Mouse (Mus musculus): ENCODE data around the gene Pdxdc1.
"Not testable (repeated sequence)": the region's sequence is repeated elsewhere in the genome, so short reads cannot be mapped to it uniquely, and the experiment has no call there.

Pdxdc1 gene

DNA sequence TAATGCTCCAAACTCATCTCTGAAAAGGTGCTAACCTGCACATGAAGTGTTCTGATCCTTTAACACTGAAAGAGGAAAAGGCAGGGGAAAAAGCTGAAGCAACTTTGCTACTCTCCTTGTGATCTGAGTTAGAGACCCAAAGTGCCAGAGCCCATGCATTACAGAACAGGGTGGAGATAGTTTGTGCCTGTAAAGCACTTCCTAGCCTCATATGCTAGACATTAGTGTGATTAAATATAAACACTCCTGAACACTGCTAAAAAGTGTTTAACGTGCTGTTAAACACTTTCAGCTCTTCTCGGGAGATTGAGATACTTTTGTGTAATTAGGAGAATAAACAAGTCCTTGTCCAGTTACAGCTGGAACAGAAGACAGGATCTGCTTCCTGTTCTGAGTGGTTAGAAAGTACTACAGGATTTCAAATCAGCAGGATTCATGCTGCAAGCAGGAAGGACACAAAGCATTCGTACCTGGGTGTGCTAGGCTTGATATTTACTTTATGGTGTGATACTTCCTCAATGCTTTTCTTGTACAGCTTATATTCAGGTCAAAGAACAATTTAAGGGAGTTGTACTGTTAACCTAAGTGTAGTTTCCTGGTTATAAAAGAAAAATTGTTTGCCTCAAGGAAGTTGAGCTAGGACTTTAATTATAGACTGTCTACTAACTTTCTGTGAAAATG, 19.7 kb downstream of the Pdxdc1 start:
- DNase-seq (ENCODE audit: low spot score in 2 of 2), result no peak

GRCm38 (mm10) chr16:13875483-13875882, 27.4 kb downstream of the Pdxdc1 start:
- DNase-seq (ENCODE audit: low spot score in 2 of 2), result no peak

DNA sequence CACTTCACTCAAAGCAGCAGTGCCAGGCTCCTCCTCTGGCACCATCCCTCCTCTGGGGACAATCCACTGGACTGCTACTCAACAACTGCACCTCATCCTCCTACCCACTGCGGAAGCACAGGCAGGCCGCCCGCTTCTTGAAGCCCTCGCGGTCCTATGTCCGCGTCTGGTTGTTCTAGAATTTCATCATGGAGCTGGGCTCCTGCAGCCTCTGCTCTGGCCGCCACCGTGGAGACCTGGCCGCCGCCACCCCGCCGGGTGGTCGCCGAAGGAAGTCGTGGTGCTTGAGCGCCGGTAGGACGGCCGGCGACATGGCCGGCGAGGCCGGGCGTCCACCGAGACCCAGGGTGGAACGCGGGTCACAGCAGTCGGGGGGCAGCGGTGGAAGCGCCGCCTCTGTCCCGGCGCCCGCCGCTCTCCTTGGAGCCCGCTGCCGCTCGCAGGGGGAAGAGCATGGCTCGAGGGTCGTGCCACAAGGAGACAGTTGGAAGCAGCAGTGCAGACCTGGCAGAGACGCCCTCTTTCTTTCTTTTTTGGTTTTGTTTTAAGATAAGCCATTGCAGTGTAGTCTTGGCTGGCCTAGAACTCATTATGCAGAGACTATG, 34.9 kb downstream of the Pdxdc1 start:
- no peak for DNase-seq (ENCODE audit: low spot score in 2 of 2)

GRCm38 (mm10) chr16:13867406-13867805, 35.5 kb downstream of the Pdxdc1 start:
- DNase-seq (ENCODE audit: low spot score in 2 of 2), result not testable (repeated sequence)

DNA sequence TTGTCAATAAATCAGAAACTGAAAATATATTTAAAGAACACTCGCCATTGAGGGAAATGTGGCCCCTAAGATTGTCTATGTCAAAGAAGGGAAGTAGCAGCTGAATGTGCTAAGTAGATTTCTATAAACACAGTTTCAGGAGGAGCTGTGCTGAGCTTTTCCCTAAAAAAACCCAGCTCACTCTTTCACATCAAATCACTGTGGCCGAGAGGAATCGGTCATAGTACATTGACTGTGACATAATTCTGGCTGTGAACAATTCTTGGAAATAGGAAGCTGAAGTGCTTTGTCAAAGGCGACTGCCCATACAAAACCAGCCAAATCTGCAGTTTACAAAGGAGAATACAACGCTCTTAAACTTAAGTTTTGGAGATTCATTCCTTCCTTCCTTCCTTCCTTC, 36.3 kb downstream of the Pdxdc1 start:
- no peak for DNase-seq (ENCODE audit: low spot score in 2 of 2)

- DNase-seq (ENCODE audit: low spot score in 2 of 2), result no peak
These were observed 36.9 kb downstream of the Pdxdc1 start for GRCm38 (mm10) chr16:13866076-13866475.

GRCm38 (mm10) chr16:13853886-13854285, 49.0 kb downstream of the Pdxdc1 start:
- DNase-seq (ENCODE audit: low spot score in 2 of 2), result no peak

- no peak for DNase-seq (ENCODE audit: low spot score in 2 of 2)
These were observed 51.5 kb downstream of the Pdxdc1 start for GRCm38 (mm10) chr16:13851446-13851845.

GRCm38 (mm10) chr16:13848310-13848709, 54.6 kb downstream of the Pdxdc1 start:
- DNase-seq (ENCODE audit: low spot score in 2 of 2), result no peak

DNA sequence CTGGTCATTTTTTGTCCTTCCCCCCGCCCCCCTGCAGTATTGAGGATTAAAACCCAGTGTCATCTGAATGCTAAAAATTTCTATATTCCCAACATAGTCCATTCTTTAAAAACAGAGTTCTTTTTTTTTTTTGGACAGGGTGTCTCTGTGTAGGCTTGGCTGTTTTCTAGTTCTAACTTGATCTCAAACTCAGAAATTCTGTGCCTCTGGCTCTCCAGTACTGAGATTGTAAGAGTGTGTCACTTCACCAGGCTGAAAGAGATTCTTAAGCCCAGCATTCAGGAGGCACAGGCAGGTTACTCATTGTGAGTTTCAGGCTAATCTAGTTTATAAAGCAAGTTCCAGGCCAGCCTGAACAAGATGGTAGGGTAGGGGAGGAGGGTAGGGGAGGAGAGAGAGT, 56.3 kb downstream of the Pdxdc1 start:
- DNase-seq (ENCODE audit: low spot score in 2 of 2), result no peak

- DNase-seq (ENCODE audit: low spot score in 2 of 2), result no peak
These were observed 57.9 kb downstream of the Pdxdc1 start for GRCm38 (mm10) chr16:13845031-13845430.

GRCm38 (mm10) chr16:13840956-13841355, 62.0 kb downstream of the Pdxdc1 start:
- DNase-seq (ENCODE audit: low spot score in 2 of 2), result no peak

DNA sequence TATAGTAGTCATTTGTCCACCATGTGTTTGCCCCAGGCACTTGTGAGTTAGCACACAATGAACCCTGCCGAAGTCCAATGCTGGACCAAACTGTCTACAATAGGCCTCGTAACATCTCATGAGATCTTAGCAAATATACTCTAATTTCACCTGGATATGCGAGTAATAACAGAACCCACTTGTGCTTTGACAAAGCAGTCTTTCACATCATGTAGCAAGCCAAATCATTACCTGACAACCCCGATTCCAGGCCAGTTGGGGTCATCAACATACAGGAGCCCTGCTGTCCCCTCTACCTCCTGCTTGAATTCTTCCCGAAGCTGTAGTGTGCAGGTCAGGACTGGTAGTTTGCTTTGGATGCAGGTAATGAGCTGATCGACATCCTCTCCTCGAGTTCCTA, 62.9 kb downstream of the Pdxdc1 start:
- no peak for DNase-seq (ENCODE audit: low spot score in 2 of 2)

DNA sequence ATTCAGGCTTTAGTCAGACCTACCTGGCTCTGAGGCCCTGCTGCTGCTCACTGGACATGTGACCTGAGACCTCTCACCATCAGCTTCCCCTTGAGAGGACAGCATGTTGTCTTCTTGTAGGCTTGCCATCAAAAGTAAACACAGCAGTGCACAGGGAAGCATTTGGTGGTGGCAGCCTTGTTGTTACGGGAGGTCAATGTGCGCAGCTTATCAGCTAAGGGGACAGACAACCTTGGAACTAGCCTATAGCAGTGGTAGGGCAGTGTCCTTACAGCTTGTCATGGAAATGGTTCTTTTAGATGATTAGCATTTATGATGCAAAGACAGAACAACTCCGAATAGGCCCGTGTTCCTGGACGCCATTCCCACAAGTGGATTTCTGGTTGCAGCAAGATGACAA, 68.5 kb downstream of the Pdxdc1 start:
- no peak for DNase-seq (ENCODE audit: low spot score in 2 of 2)

GRCm38 (mm10) chr16:13831606-13832005, 71.3 kb downstream of the Pdxdc1 start:
- DNase-seq (ENCODE audit: low spot score in 2 of 2), result no peak

- DNase-seq (ENCODE audit: low spot score in 2 of 2), result no peak
These were observed 72.5 kb downstream of the Pdxdc1 start for GRCm38 (mm10) chr16:13830444-13830843.

GRCm38 (mm10) chr16:13826511-13826910, 76.4 kb downstream of the Pdxdc1 start:
- no peak for DNase-seq (ENCODE audit: low spot score in 2 of 2)

DNA sequence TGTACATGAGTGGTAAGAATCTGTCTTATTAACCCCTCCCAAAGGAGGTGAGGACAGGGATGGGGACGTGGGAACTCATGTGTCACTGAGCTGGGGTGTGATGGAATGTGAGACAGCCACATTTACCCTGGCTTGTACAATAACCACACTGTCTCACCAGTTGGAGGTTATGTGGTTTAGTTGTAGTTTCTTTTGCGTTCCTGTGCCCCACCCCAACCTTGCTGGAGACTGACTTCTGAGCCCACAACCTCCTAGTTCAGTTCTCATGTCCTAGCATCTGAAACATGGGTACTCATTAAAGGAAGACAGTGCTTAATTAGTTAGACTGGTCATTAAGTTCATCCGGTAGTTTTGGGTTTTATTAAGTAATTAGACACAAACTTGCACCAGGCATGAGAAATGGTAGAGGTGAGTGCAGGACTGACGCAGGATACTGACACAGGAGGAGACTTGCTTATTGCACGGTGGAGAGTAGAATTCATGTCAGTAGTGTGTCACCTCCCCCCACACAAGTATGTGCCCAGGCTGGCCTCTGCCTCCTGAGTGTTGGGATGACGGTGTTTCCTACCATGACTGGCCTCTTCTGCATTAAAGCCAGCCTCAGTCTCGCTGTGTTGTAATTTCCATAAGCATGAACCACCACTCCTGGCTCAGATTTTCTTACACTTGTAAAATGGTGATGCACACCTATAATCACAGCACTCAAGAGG, 77.0 kb downstream of the Pdxdc1 start:
- no peak for DNase-seq (ENCODE audit: low spot score in 2 of 2)

- DNase-seq (ENCODE audit: low spot score in 2 of 2), result no peak
These were observed 82.2 kb downstream of the Pdxdc1 start for GRCm38 (mm10) chr16:13820771-13821170.

- DNase-seq (ENCODE audit: low spot score in 2 of 2), result no peak
These were observed 83.0 kb downstream of the Pdxdc1 start for GRCm38 (mm10) chr16:13819806-13820500.

DNA sequence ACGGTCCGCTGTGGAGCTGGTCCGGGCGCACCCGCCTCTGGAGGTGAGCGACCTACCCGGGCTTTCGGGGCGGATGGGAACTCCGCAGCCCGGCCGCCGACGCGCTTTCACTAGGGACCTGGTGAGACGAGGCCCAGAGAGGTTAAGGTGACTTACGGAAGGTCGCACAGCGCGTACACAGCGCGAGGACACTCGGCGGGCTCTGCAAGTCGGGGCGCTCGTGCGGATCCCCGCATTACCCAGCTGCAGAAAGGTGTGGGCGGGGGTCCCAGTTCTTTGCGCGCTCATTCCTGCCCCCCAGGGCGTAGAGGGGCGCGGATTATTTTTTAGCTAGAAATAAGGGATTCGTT, 83.6 kb downstream of the Pdxdc1 start:
- no peak for DNase-seq (ENCODE audit: low spot score in 2 of 2)

DNA sequence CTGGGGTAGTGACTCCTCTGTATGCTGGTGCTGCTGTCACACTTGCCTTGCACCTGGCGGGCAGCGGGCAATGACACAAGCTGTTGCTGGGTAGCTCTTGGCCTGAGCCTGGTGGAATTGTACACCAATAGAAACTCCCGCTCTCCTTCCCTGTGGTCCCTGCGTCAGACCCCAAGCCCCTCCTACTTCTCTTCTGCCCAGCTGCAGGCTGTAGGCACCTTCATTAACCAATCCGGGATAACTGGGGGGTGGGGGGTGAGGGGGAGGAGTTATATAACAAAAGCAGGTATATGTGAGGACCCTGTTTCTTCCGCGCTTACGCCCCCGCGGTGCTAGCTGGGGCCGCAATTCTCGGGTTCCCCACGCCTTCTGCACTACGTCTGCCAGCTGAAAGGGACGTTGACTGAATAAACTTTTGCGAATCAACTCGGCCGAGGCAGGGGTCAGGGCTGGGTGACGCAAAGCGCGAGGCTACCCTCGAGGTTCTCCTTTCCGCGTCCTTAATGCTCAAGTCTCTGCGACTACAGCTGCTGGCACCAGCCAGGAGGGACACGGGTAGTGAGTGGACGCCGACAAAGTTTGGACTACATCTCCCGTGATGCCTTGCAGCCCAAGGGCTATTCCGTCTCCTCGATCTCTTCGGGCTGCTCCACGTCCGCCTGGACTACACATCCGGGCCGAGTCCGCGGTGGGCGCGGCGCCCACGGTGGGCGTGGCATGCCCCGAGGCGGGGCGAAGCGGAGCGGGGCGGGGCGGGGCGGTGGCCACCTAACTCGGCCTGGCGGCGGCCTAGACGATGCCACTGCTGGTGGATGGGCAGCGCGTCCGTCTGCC, 84.2 kb downstream of the Pdxdc1 start, which contains the start of gene Ntan1:
TSS of gene Ntan1 (plus strand) at position 286 of the 834 bp plus-strand sequence.
- DNase-seq (ENCODE audit: low spot score in 2 of 2), result peak; percentile 83 to 89

Measured in frontal cortex, postnatal 25 days (tissue).